Mouse (Mus musculus) kidney, adult 18-20 months (tissue): ENCODE measurements around the gene S1pr5.
"Not testable (repeated sequence)": the region's sequence is repeated elsewhere in the genome, so short reads cannot be mapped to it uniquely, and the experiment has no call there.

Experiments used
- DNase-seq: peaks from one replicate; pipeline ENCODE4 v3.0.0; 2021

Gene S1pr5

GRCm38 (mm10) chr9:21197981-21198380, 50.3 kb downstream of the S1pr5 start:
- no peak for DNase-seq

DNA sequence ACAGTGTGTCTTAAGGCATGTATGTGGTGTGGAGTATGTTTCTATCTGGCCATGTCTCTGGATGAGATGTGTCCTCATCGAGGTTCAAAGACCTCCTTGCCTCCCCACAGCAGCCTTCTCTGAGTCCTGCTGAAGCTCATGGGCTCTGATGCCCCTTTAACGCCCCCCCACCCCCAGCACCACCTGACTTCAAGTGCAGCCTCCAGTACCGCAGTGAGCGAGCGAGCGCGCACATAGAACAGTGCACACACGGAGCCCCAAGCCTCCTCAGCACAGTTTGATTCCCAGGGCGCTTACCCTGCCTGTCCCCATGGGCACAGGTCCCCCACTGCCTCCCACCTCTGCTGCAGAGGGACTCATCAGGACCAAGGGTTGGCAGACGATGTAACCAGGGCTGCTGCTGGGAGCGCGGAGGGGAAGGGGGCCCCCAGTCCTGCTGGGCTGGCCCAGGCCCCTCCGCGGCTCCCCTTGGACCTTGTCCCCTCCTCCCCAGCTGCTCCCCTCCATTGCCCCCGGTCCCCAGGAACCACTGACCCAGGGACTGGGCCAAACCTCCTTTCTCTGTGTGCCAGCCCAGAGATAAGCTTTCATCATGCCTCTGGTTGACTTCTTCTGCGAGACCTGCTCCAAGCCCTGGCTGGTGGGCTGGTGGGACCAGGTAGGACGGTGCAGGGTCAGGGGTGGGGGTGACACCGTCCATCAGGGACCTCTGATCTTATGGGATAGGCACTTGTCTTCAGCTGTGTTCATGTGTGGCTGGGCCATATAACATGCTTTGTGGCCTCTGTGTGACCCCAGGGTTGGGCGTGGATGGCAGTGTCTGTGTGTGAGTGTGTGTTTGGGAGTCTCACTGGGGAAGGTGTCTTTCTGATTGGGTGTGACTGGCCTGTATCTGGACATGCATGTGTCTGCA, 51.5 kb downstream of the S1pr5 start:
- DNase-seq = no peak

DNA sequence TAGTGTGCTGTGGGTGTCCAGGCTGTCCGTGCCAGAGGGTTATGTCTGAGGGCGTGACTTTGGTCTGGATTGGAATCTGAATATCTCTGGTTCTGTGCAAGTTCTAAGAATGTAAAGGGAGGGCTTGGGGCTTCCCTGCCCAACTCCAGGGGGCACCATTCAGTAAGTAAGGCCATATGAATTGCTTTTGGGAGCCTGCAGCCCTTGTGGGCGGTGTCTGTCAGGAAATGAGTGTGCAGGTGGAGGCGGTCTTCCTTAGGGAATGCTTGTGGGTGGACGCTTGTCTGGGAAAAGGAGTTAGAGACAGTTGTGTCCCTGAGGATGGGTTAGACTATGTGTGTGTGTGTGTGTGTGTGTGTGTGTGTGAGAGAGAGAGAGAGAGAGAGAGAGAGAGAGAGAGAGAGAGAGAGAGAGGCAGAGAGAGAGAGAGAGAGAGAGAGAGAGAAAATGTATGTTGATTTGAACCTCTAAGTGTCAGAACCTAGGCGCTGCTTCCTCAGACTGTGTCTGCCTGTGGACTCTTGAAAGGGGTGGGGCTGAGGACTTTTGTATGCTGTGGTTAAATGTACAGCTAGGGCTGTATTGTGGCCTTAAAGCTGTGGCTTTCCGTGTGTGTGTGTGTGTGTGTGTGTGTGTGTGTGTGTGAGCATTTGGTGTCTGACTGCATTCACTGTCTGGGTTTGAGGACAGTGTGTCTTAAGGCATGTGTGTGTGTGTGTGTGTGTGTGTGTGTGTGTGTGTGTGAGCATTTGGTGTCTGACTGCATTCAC, 52.3 kb downstream of the S1pr5 start:
- DNase-seq = not testable (repeated sequence)

DNA sequence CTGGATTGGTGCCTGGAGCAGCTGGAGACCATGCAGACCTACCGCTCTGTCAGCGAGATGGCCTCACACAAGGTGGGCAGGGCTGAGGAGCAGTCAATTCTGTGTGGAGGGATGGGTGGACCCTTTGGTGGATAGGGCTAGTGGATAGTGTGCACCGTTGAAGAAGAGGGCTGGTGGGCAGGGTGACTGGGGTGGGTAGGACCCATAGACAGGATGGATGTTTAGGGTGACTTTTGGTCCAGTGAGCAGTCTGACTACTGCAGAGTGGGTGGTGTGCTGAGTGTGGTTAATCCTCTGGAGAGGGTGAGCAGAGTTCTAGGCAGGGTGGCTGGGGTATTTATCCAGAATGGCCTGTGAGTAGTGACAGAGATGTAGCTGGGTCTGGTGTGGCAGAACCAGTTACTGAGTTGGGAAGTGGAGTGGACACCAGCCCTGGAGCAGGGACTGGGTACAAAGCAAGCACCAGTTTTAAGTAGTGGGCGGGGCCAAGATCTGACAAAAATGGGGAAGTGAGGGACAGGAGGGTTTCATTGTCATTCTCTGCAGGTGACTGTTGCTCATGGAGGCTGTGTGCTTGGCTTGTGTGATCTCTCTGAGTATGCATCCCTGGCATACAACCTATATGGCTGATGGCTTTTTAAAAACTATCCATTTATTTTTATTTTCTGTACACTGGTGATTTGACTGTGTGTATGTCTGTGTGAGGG, 53.3 kb downstream of the S1pr5 start:
- no peak for DNase-seq

DNA sequence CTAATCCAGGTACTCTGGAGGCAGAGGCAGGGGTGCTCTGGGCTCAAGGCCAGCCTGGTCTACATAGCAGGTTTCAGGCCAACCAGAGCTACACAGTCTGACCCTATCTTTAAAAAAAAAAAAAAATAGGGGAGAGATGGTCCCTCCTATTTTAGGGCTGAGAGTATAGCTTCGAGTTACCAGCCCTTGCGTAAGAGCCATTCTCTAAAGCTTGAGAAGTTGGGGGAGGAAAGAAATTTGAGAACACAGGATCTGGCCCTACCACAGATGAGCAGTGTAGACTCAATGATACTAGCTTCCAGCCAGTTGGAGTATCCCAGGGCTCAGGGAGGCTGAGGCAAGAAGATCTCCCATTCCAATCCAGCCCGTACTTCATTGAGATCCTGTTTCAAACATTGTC, 54.5 kb downstream of the S1pr5 start:
- no peak for DNase-seq
